Mouse (Mus musculus): ENCODE results near the gene Anp32a.

Anp32a gene

GRCm38 (mm10) chr9:62367510-62368071 lies 26.5 kb downstream of the Anp32a start:
- CTCF ChIA-PET: no interaction called here

- CTCF ChIA-PET: no interaction called here
These were observed 27.3 kb downstream of the Anp32a start for GRCm38 (mm10) chr9:62368256-62368905.

GRCm38 (mm10) chr9:62369172-62369571 lies 28.1 kb downstream of the Anp32a start:
- CTCF ChIA-PET: interaction anchor here (0.7 kb wide), 1 partner anchor 19 kb away, joined by 3 read pairs; no protein-coding TSS in a partner anchor

- CTCF ChIA-PET: interaction anchor here (0.7 kb wide), 3 partner anchors 18 to 93 kb away, joined by 3 to 7 read pairs (median 4); no protein-coding TSS in a partner anchor
These were observed 29.1 kb downstream of the Anp32a start for GRCm38 (mm10) chr9:62370186-62370585.

GRCm38 (mm10) chr9:62370648-62371280 lies 29.7 kb downstream of the Anp32a start:
- CTCF ChIA-PET: no interaction called here

- CTCF ChIA-PET: no interaction called here
These were observed 30.9 kb downstream of the Anp32a start for GRCm38 (mm10) chr9:62371745-62372555.

GRCm38 (mm10) chr9:62372556-62373221 lies 31.6 kb downstream of the Anp32a start:
- CTCF ChIA-PET: interaction anchor here (0.6 to 1.1 kb wide), 2 partner anchors 76 to 84 kb away, joined by 3 read pairs; no protein-coding TSS in a partner anchor

- CTCF ChIA-PET: interaction anchor here (0.6 to 1.1 kb wide), 4 partner anchors 29 to 85 kb away, joined by 3 to 4 read pairs (median 3); no protein-coding TSS in a partner anchor
These were observed 32.4 kb downstream of the Anp32a start for GRCm38 (mm10) chr9:62373222-62374123.

GRCm38 (mm10) chr9:62374276-62374675 lies 33.2 kb downstream of the Anp32a start:
- CTCF ChIA-PET: interaction anchor here (0.7 to 0.8 kb wide), 2 partner anchors 29 to 64 kb away, joined by 3 to 4 read pairs; no protein-coding TSS in a partner anchor

GRCm38 (mm10) chr9:62377897-62378296 lies 36.8 kb downstream of the Anp32a start:
- CTCF ChIA-PET: interaction anchor here (0.6 kb wide), 1 partner anchor 59 kb away, joined by 8 read pairs; no protein-coding TSS in a partner anchor

- CTCF ChIA-PET: interaction anchor here (0.6 kb wide), 1 partner anchor 34 kb away, joined by 3 read pairs; no protein-coding TSS in a partner anchor
These were observed 39.3 kb downstream of the Anp32a start for GRCm38 (mm10) chr9:62380351-62380750.

- CTCF ChIA-PET: no interaction called here
These were observed 40.4 kb downstream of the Anp32a start for GRCm38 (mm10) chr9:62381402-62381913.

- CTCF ChIA-PET: no interaction called here
These were observed 41.5 kb downstream of the Anp32a start for GRCm38 (mm10) chr9:62382519-62383084.

- CTCF ChIA-PET: interaction anchor here (0.7 kb wide), 1 partner anchor 38 kb away, joined by 3 read pairs; no protein-coding TSS in a partner anchor
These were observed 44.0 kb downstream of the Anp32a start for GRCm38 (mm10) chr9:62385062-62385461.

- CTCF ChIA-PET: no interaction called here
These were observed 44.8 kb downstream of the Anp32a start for GRCm38 (mm10) chr9:62385727-62386518.

GRCm38 (mm10) chr9:62389735-62390134 lies 48.6 kb downstream of the Anp32a start:
- CTCF ChIA-PET: no interaction called here

GRCm38 (mm10) chr9:62393531-62393930 lies 52.4 kb downstream of the Anp32a start:
- CTCF ChIA-PET: no interaction called here

- CTCF ChIA-PET: no interaction called here
These were observed 53.1 kb downstream of the Anp32a start for GRCm38 (mm10) chr9:62394163-62394562.
